Mouse (Mus musculus) MEL (cell line): Measurements from ENCODE around the gene Plk3.

Experiments used
- EP300 ChIP-seq, 2 experiments: IDR thresholded peaks; 2 replicates each; pipeline ENCODE4 v1.6.1; 2011; ENCODE audit warnings: improper control_type of control experiment in 2 of 2, low read length in 2 of 2, low read depth in 1 of 2, mild to moderate bottlenecking in 1 of 2
- GATA1 ChIP-seq: IDR thresholded peaks from 2 replicates; pipeline ENCODE4 v1.6.1; 2011; ENCODE audit warnings: low read depth, low read length, improper control_type of control experiment

GRCm38 (mm10) chr4:117123546-117124217, 10.1 kb downstream of the Plk3 start:
- TF ChIP-seq GATA1 (no peak), EP300 (IDR thresholded peaks at IDR 0.05; ENCODE audit: low read depth in 1 of 2, low read length in 2 of 2) (no peak)
